Mouse (Mus musculus) MEL (cell line): ENCODE measurements around the gene Rgs6. TPM values are rescaled to one million over a fixed set of nuclear protein-coding genes. Genes with fewer than 3 reads are reported as not detected.

ENCODE experiments used
- DNase-seq: peaks from one replicate; pipeline ENCODE4 v3.0.0; 2011; ENCODE audit warnings: low read depth, low spot score
- H3K27ac ChIP-seq: 2 replicates; pipeline ENCODE4 v1.5.1; 2012; ENCODE audit warnings: low read depth, mild to moderate bottlenecking, control low read depth, low read length, moderate library complexity; ENCODE audit not compliant: control insufficient read depth
- H3K27me3 ChIP-seq, 2 experiments: fragments of 150-350 bp in 1 of 2; sonication (generic) in 1 of 2; 2 replicates each; pipeline ENCODE4 v1.6.1; 2012; ENCODE audit warnings: low read length in 2 of 2, mild to moderate bottlenecking in 2 of 2, improper control_type of control experiment in 1 of 2, moderate library complexity in 1 of 2; ENCODE audit not compliant: insufficient read depth in 2 of 2, control insufficient read depth in 1 of 2
- H3K36me3 ChIP-seq, 2 experiments: 2 replicates each; pipeline ENCODE4 v1.6.1; 2012 to 2014; ENCODE audit warnings: low read length in 2 of 2, improper control_type of control experiment in 1 of 2, inconsistent platforms in 1 of 2, mild to moderate bottlenecking in 1 of 2; ENCODE audit not compliant: insufficient read depth in 2 of 2, control insufficient read depth in 1 of 2
- H3K4me1 ChIP-seq, 2 experiments: fragments of 150-350 bp in 1 of 2; sonication (generic) in 1 of 2; 2 replicates each; pipeline ENCODE4 v1.6.1; 2012; ENCODE audit warnings: low read length in 2 of 2, improper control_type of control experiment in 1 of 2, mild to moderate bottlenecking in 1 of 2; ENCODE audit not compliant: insufficient read depth in 2 of 2, control insufficient read depth in 1 of 2
- H3K4me3 ChIP-seq, 2 experiments: fragments of 150-350 bp in 1 of 2; sonication (generic) in 1 of 2; 2 replicates each; pipeline ENCODE4 v1.5.1; 2012; ENCODE audit warnings: low read depth in 2 of 2, low read length in 2 of 2, mild to moderate bottlenecking in 2 of 2, moderate library complexity in 2 of 2, control low read depth in 1 of 2, improper control_type of control experiment in 1 of 2; ENCODE audit not compliant: control insufficient read depth in 1 of 2, insufficient read depth in 1 of 2
- H3K79me2 ChIP-seq: 2 replicates; pipeline ENCODE4 v1.6.1; 2012; ENCODE audit warnings: mild to moderate bottlenecking, low read length, moderate library complexity; ENCODE audit not compliant: control insufficient read depth, poor library complexity, insufficient read depth
- H3K9ac ChIP-seq: 2 replicates; pipeline ENCODE4 v1.6.1; 2012; ENCODE audit warnings: low read depth, mild to moderate bottlenecking, control low read depth, low read length, moderate library complexity; ENCODE audit not compliant: control insufficient read depth, poor library complexity, severe bottlenecking
- H3K9me3 ChIP-seq: fragments of 150-350 bp; sonication (generic); replicated peaks from 2 replicates; pipeline ENCODE4 v1.6.1; 2012; ENCODE audit warnings: mild to moderate bottlenecking, low read length, improper control_type of control experiment, moderate library complexity; ENCODE audit not compliant: insufficient read depth
- CTCF ChIP-seq, 3 experiments: IDR thresholded peaks in 2 of 3; conservative IDR thresholded peaks in 1 of 3; 2 replicates each; pipeline ENCODE4 v1.5.1; 2011 to 2012; ENCODE audit warnings: low read length in 3 of 3, low read depth in 2 of 3, mild to moderate bottlenecking in 2 of 3, improper control_type of control experiment in 1 of 3, inconsistent platforms in 1 of 3, mixed read lengths in 1 of 3, moderate library complexity in 1 of 3; ENCODE audit not compliant: control insufficient read depth in 1 of 3, insufficient read depth in 1 of 3, poor library complexity in 1 of 3, severe bottlenecking in 1 of 3
- E2F4 ChIP-seq: IDR thresholded peaks from 2 replicates; pipeline ENCODE4 v1.6.1; 2011; ENCODE audit warnings: low read depth, low read length, improper control_type of control experiment, borderline replicate concordance
- ELF1 ChIP-seq: IDR thresholded peaks from 2 replicates; pipeline ENCODE4 v1.6.1; 2014; ENCODE audit warnings: low read depth, mild to moderate bottlenecking, inconsistent platforms, low read length, improper control_type of control experiment, moderate library complexity
- ETS1 ChIP-seq: IDR thresholded peaks from 2 replicates; pipeline ENCODE4 v1.6.1; 2012; ENCODE audit warnings: low read depth, mild to moderate bottlenecking, inconsistent platforms, low read length, improper control_type of control experiment, moderate library complexity
- GABPA ChIP-seq: IDR thresholded peaks from 2 replicates; pipeline ENCODE4 v1.6.1; 2012; ENCODE audit warnings: low read depth, mild to moderate bottlenecking, inconsistent platforms, low read length, improper control_type of control experiment, moderate library complexity
- GATA1 ChIP-seq: IDR thresholded peaks from 2 replicates; pipeline ENCODE4 v1.6.1; 2011; ENCODE audit warnings: low read depth, low read length, improper control_type of control experiment
- HCFC1 ChIP-seq: IDR thresholded peaks from 2 replicates; pipeline ENCODE4 v1.6.1; 2012; ENCODE audit warnings: low read depth, mild to moderate bottlenecking, inconsistent platforms, low read length, improper control_type of control experiment, moderate library complexity
- JUND ChIP-seq: IDR thresholded peaks from 2 replicates; pipeline ENCODE4 v1.6.1; 2011; ENCODE audit warnings: low read depth, mild to moderate bottlenecking, improper control_type of control experiment, low read length
- KAT2A ChIP-seq: conservative IDR thresholded peaks from 2 replicates; pipeline ENCODE4 v1.6.1; 2012; ENCODE audit warnings: low read depth, low read length, improper control_type of control experiment, inconsistent platforms
- MAFK ChIP-seq: IDR thresholded peaks from 2 replicates; pipeline ENCODE4 v1.6.1; 2011; ENCODE audit warnings: low read depth, mild to moderate bottlenecking, low read length, improper control_type of control experiment, borderline replicate concordance
- MAZ ChIP-seq: IDR thresholded peaks from 2 replicates; pipeline ENCODE4 v1.6.1; 2012; ENCODE audit warnings: low read depth, mild to moderate bottlenecking, inconsistent platforms, low read length, improper control_type of control experiment
- MEF2A ChIP-seq: IDR thresholded peaks from 2 replicates; pipeline ENCODE4 v1.6.1; 2014; ENCODE audit warnings: low read depth, mild to moderate bottlenecking, inconsistent platforms, low read length, improper control_type of control experiment; ENCODE audit not compliant: poor library complexity, insufficient replicate concordance, severe bottlenecking; ENCODE audit errors: extremely low read depth
- MYB ChIP-seq: IDR thresholded peaks from 2 replicates; pipeline ENCODE4 v1.6.1; 2011; ENCODE audit warnings: mild to moderate bottlenecking, low read depth, low read length, improper control_type of control experiment
- POLR2A ChIP-seq, 2 experiments: IDR thresholded peaks; 2 replicates each; pipeline ENCODE4 v1.6.1; 2011 to 2012; ENCODE audit warnings: low read length in 2 of 2, mild to moderate bottlenecking in 2 of 2, control low read depth in 1 of 2, improper control_type of control experiment in 1 of 2, low read depth in 1 of 2, moderate library complexity in 1 of 2; ENCODE audit not compliant: control insufficient read depth in 1 of 2, insufficient read depth in 1 of 2, poor library complexity in 1 of 2
- POLR2AphosphoS2 ChIP-seq: IDR thresholded peaks from 2 replicates; pipeline ENCODE4 v1.6.1; 2011; ENCODE audit warnings: low read length, improper control_type of control experiment
- POLR2AphosphoS5 ChIP-seq: IDR thresholded peaks from 2 replicates; pipeline ENCODE4 v1.6.1; 2012; ENCODE audit warnings: low read depth, borderline replicate concordance, mild to moderate bottlenecking, inconsistent platforms, low read length, moderate library complexity, mixed read lengths
- RAD21 ChIP-seq: IDR thresholded peaks from 2 replicates; pipeline ENCODE4 v1.6.1; 2011; ENCODE audit warnings: mild to moderate bottlenecking, low read depth, low read length, improper control_type of control experiment
- RCOR1 ChIP-seq: IDR thresholded peaks from 2 replicates; pipeline ENCODE4 v1.6.1; 2012; ENCODE audit warnings: low read depth, mild to moderate bottlenecking, inconsistent platforms, low read length, improper control_type of control experiment
- SIN3A ChIP-seq: IDR thresholded peaks from 2 replicates; pipeline ENCODE4 v1.6.1; 2012; ENCODE audit warnings: low read length, improper control_type of control experiment, inconsistent platforms
- TAL1 ChIP-seq: IDR thresholded peaks from 2 replicates; pipeline ENCODE4 v1.6.1; 2012; ENCODE audit warnings: mild to moderate bottlenecking, inconsistent platforms, low read length, moderate library complexity, mixed read lengths
- TBP ChIP-seq: IDR thresholded peaks from 2 replicates; pipeline ENCODE4 v1.8.0; 2011; ENCODE audit warnings: low read depth, low read length, improper control_type of control experiment
- UBTF ChIP-seq: IDR thresholded peaks from 2 replicates; pipeline ENCODE4 v1.6.1; 2012; ENCODE audit warnings: low read depth, mild to moderate bottlenecking, inconsistent platforms, low read length, improper control_type of control experiment, moderate library complexity, borderline replicate concordance; ENCODE audit not compliant: insufficient read depth
- ZKSCAN1 ChIP-seq: IDR thresholded peaks from 2 replicates; pipeline ENCODE4 v1.6.1; 2012; ENCODE audit warnings: low read depth, mild to moderate bottlenecking, inconsistent platforms, low read length, improper control_type of control experiment, moderate library complexity
- ZNF384 ChIP-seq: IDR thresholded peaks from 2 replicates; pipeline ENCODE4 v1.6.1; 2012; ENCODE audit warnings: low read depth, mild to moderate bottlenecking, inconsistent platforms, low read length, improper control_type of control experiment
- polyA plus RNA-seq, 2 experiments: library from polyadenylated mRNA; stranded (reverse) in 1 of 2; unstranded in 1 of 2; fragments of >175 nt in 1 of 2; fragments of >200 nt in 1 of 2; gene quantifications; 2 replicates each; pipeline versions ENCODE4 v1.2.1 to v1.2.4; 2012; ENCODE audit warnings: low replicate concordance in 2 of 2, low read depth in 1 of 2; ENCODE audit not compliant: insufficient read length in 2 of 2, insufficient read depth in 1 of 2, missing spikeins in 1 of 2
- total RNA-seq: library from RNA; depleted of rRNA; stranded (reverse); fragments of 300-350 nt; gene quantifications from 2 replicates; pipeline ENCODE4 v1.2.3, GENCODE M21; 2012

Rgs6 gene
- total and polyA plus RNA-seq, 3 experiments = not detected

DNA sequence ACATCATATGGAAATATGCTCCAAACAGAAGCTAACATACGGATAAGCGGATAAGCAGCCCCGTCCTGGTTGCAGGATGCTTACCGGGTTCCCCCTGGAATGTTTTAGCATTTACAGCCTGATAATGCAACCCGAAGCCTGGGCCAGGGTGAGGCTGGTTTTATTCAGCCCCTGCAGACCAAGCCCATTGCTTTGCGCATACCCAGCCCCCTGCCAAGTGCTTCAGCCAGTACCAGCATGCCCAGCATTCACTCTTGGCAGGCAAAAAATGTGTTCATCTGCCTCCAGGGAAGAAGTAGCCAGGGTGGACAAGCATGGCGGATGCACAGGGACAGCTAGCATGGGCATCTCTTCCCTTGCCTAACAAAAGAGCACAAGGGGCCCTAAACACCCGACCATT is 619.9 kb downstream of the Rgs6 start:
- Histone ChIP-seq H3K27ac (no peak overlapping the region), H3K9ac (no peak overlapping the region), H3K9me3 (no peaks in the 10 kb centered on the region), H3K36me3 (no peaks in the 10 kb centered on the region), H3K27me3 (peaks cover 0 to 6% of the 10 kb centered on the region in 2 experiments; a peak in 1 of 4 replicates)
- TF ChIP-seq ETS1 = no peak
- TF ChIP-seq, all 39 proteins: peak for 0
- no peaks in the 10 kb centered on the region for H3K4me1 ChIP-seq
- no peak for DNase-seq
- no peaks in the 10 kb centered on the region for H3K79me2 ChIP-seq
- no peak overlapping the region for H3K4me3 ChIP-seq

- no peak for TF ChIP-seq POLR2AphosphoS5
- TF ChIP-seq MYB = no peak
- no peak for TF ChIP-seq GATA1
- TF ChIP-seq UBTF = no peak
- no peak for TF ChIP-seq RAD21
- TF ChIP-seq MAZ = no peak
- no peak for TF ChIP-seq HCFC1
- no peak for DNase-seq
- H3K4me1 ChIP-seq = no peaks in the 10 kb centered on the region
- no peaks in the 10 kb centered on the region for H3K79me2 ChIP-seq
- H3K36me3 ChIP-seq = no peaks in the 10 kb centered on the region
- no peak overlapping the region for H3K9ac ChIP-seq
- no peaks in the 10 kb centered on the region for H3K9me3 ChIP-seq
- no peak overlapping the region for H3K4me3 ChIP-seq
- H3K27me3 ChIP-seq = peaks cover 0 to 3% of the 10 kb centered on the region in 2 experiments; a peak in 1 of 4 replicates
- H3K27ac ChIP-seq = no peak overlapping the region
Measured at GRCm38 (mm10) chr12:83208841-83209240, 620.7 kb downstream of the Rgs6 start.

DNA sequence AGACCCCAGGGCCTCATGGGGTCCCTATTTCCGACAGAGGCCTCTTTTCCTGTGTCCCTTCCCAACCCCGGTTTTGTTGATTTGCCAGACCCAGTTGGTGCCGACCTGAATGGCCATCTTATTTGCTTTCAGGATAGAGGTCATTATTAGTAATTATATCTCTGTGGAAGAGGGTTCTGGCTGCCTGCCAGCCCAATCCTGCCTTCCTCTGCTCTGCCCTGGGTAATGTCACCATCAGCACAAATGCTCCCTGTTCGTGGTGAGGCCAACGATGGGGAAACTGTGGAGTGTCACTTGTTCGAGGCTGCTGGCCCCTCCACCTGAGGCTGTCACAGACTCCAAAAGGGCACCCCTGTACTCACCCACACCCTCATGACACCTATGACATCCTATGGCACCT is 621.4 kb downstream of the Rgs6 start:
- DNase-seq = no peak
- Histone ChIP-seq H3K9ac (no peak overlapping the region), H3K27me3 (peaks cover 0 to 3% of the 10 kb centered on the region in 2 experiments; a peak in 1 of 4 replicates), H3K36me3 (no peaks in the 10 kb centered on the region), H3K79me2 (no peaks in the 10 kb centered on the region), H3K27ac (no peak overlapping the region), H3K4me1 (no peaks in the 10 kb centered on the region), H3K9me3 (no peaks in the 10 kb centered on the region), H3K4me3 (no peak overlapping the region)
- TF ChIP-seq POLR2A (IDR thresholded peaks at IDR 0.05; ENCODE audit: control insufficient read depth in 1 of 2, insufficient read depth in 1 of 2, low read depth in 1 of 2, low read length in 2 of 2, poor library complexity in 1 of 2) (no peak), MAFK (no peak), UBTF (no peak), CTCF (IDR thresholded peaks at IDR 0.05 in 2 of 3, conservative IDR thresholded peaks at IDR 0.05 in 1 of 3; ENCODE audit: control insufficient read depth in 1 of 3, insufficient read depth in 1 of 3, low read depth in 2 of 3, low read length in 3 of 3, poor library complexity in 1 of 3, severe bottlenecking in 1 of 3) (no peak), TBP (no peak), ELF1 (no peak), MYB (no peak), KAT2A (no peak), JUND (no peak), SIN3A (no peak), E2F4 (no peak), POLR2AphosphoS2 (no peak), ZNF384 (no peak), GATA1 (no peak), GABPA (no peak), RCOR1 (no peak), TAL1 (no peak), ZKSCAN1 (no peak), MAZ (no peak), MEF2A (no peak)
